Mouse (Mus musculus): ENCODE measurements around the gene Sema4c. TPM values are rescaled to one million over a fixed set of nuclear protein-coding genes. Genes with fewer than 3 reads are reported as not detected.

Gene Sema4c
- total and polyA plus RNA-seq, 3 experiments = 0.70 to 3.4 (median 1.5) TPM

DNA sequence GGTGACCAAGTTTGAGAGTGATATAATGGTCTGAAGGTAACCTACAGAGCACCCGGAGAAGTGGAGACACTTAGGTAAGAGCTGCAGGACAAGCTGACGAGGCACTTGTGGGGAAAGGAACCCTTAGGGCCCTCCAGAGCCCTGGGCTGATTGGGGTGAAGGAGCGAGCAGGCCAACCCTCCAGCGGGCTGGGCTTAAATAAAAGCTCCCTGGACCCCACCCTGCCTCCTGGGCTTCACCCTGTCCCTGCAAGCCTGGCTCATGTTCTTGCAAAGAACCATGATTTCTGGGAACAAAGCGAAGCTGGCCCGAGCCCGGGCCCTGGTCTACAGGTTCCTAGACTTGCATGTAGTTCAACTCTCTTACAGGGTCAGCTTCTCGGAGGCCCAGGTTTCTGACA lies 15.4 kb upstream of the Sema4c start:
- Histone ChIP-seq H3K79me2 (replicated peaks; ENCODE audit: control insufficient read depth, extremely low read depth, insufficient read depth, poor library complexity, severe bottlenecking) (no peaks in the 10 kb centered on the region), H3K4me3 (replicated peaks in 1 of 3; ENCODE audit: low read depth in 2 of 3, low read length in 2 of 3, poor library complexity in 1 of 3) (no peak overlapping the region), H3K9me3 (replicated peaks; ENCODE audit: low read length) (no peaks in the 10 kb centered on the region), H3K27me3 (replicated peaks) (no peaks in the 10 kb centered on the region), H3K9ac (ENCODE audit: insufficient read depth, low read depth) (no peak overlapping the region), H3K27ac (ENCODE audit: insufficient read depth, low read depth) (no peak overlapping the region), H3K4me2 (ENCODE audit: insufficient read depth, low read depth, poor library complexity, severe bottlenecking) (no peak overlapping the region), H3K36me3 (replicated peaks in 1 of 2; ENCODE audit: control insufficient read depth in 1 of 2, insufficient read depth in 1 of 2, low read length in 1 of 2) (no peaks in the 10 kb centered on the region), H3K4me1 (ENCODE audit: control insufficient read depth in 1 of 2, insufficient read depth in 2 of 2) (peaks cover 2 to 26% of the 10 kb centered on the region in 2 experiments; a peak in 3 of 4 replicates)
- DNase-seq (ENCODE audit: extremely low read depth) = no peak
- in situ Hi-C loops (cut with MboI; ENCODE audit: low pct_ligation_motif_present, low pct_unique_long_range_greater_than_20kb, low sequenced_read_pairs) = no loop called here
- dilution Hi-C loops (cut with MboI; ENCODE audit: extremely low pct_ligation_motif_present, extremely low pct_unique_long_range_greater_than_20kb, low sequenced_read_pairs) = no loop called here
- TF ChIP-seq MXI1 (IDR thresholded peaks at IDR 0.05; ENCODE audit: low read depth, low read length) = no peak
- no peak for TF ChIP-seq CHD1 (IDR thresholded peaks at IDR 0.05; ENCODE audit: low read depth, low read length)
- TF ChIP-seq MAFK (IDR thresholded peaks at IDR 0.05; ENCODE audit: insufficient replicate concordance, low read length) = no peak
- TF ChIP-seq USF1 (IDR thresholded peaks at IDR 0.05; ENCODE audit: low read depth, low read length) = no peak
- TF ChIP-seq POLR2AphosphoS2 (IDR thresholded peaks at IDR 0.05; ENCODE audit: low read depth, low read length) = no peak
- TF ChIP-seq ETS1 (conservative IDR thresholded peaks at IDR 0.05; ENCODE audit: low read depth, low read length) = no peak
- TF ChIP-seq PAX5 (IDR thresholded peaks at IDR 0.05; ENCODE audit: low read length) = no peak

DNA sequence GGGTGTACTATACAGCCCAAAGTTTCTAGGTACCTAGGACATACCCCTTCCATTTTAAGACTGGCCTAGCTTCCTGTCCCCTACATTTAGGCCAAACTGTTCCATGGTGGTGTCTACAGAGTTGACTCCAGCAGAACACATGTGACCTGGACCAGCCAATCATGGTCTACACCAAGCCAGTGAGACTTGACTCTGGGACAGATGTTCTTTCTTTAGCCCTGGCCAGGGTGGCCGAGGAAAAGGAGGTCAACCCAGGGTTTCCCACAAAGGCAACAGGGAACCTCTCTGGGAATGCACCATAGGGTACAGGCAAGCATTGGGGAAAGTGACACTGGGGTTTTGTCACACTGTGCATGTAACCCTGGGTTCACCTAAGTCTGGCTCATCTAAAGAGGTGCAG lies 14.6 kb upstream of the Sema4c start:
- Histone ChIP-seq H3K27me3 (replicated peaks) (no peaks in the 10 kb centered on the region), H3K27ac (ENCODE audit: insufficient read depth, low read depth) (no peak overlapping the region), H3K9ac (ENCODE audit: insufficient read depth, low read depth) (no peak overlapping the region), H3K4me2 (ENCODE audit: insufficient read depth, low read depth, poor library complexity, severe bottlenecking) (no peak overlapping the region), H3K4me3 (replicated peaks in 1 of 3; ENCODE audit: low read depth in 2 of 3, low read length in 2 of 3, poor library complexity in 1 of 3) (no peak overlapping the region), H3K36me3 (replicated peaks in 1 of 2; ENCODE audit: control insufficient read depth in 1 of 2, insufficient read depth in 1 of 2, low read length in 1 of 2) (no peaks in the 10 kb centered on the region), H3K79me2 (replicated peaks; ENCODE audit: control insufficient read depth, extremely low read depth, insufficient read depth, poor library complexity, severe bottlenecking) (no peaks in the 10 kb centered on the region), H3K4me1 (ENCODE audit: control insufficient read depth in 1 of 2, insufficient read depth in 2 of 2) (peaks cover 2 to 26% of the 10 kb centered on the region in 2 experiments; a peak in 3 of 4 replicates), H3K9me3 (replicated peaks; ENCODE audit: low read length) (no peaks in the 10 kb centered on the region)
- dilution Hi-C loops (cut with MboI; ENCODE audit: extremely low pct_ligation_motif_present, extremely low pct_unique_long_range_greater_than_20kb, low sequenced_read_pairs) (no loop called here), in situ Hi-C loops (cut with MboI; ENCODE audit: low pct_ligation_motif_present, low pct_unique_long_range_greater_than_20kb, low sequenced_read_pairs) (no loop called here)
- DNase-seq (ENCODE audit: extremely low read depth) = no peak
- TF ChIP-seq KAT2A (IDR thresholded peaks at IDR 0.05; ENCODE audit: insufficient replicate concordance, low read length) = no peak
- no peak for TF ChIP-seq MEF2A (IDR thresholded peaks at IDR 0.05; ENCODE audit: borderline replicate concordance, low read depth, low read length)
- peak; percentile 36 for TF ChIP-seq USF2 (conservative IDR thresholded peaks at IDR 0.05; ENCODE audit: low read depth, low read length)
- TF ChIP-seq ZKSCAN1 (IDR thresholded peaks at IDR 0.05; ENCODE audit: borderline replicate concordance, low read depth, low read length) = no peak
- TF ChIP-seq USF1 (IDR thresholded peaks at IDR 0.05; ENCODE audit: low read depth, low read length) = peak; percentile 51
- TF ChIP-seq POLR2AphosphoS2 (IDR thresholded peaks at IDR 0.05; ENCODE audit: low read depth, low read length) = no peak

DNA sequence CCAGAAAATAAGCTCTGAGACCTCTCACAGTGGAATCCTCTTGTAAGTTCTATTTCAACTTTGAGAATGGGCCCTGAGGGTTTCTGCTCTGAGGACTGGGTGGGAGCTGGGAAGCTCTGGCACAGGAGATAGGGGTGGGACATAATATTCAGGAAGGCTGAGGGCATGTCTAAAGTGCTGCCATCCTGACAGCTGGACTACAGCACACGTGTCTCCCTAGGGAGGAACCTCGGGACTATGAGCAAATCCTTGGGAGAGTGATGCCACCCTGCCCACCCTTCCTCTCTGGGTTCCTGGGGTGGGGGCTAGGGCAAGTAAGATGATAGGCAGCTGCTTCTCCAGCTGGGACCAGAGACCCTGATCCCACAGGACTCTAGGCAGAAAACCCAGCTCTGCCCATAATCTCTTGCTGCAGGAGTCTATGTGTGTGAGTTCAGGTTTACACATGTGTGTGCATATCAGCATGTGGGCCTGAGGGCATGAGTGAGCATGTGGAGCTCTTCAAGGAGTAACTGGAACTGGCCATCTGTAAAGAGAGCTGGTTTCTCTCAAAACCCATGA lies 14.1 kb upstream of the Sema4c start:
- H3K36me3 ChIP-seq (replicated peaks in 1 of 2; ENCODE audit: control insufficient read depth in 1 of 2, insufficient read depth in 1 of 2, low read length in 1 of 2) = no peaks in the 10 kb centered on the region

More for the DNA sequence above, 14.1 kb upstream of the Sema4c start:
- H3K79me2 ChIP-seq (replicated peaks; ENCODE audit: control insufficient read depth, extremely low read depth, insufficient read depth, poor library complexity, severe bottlenecking) = no peaks in the 10 kb centered on the region
- no peak overlapping the region for H3K27ac ChIP-seq (ENCODE audit: insufficient read depth, low read depth)
- in situ Hi-C loops (cut with MboI; ENCODE audit: low pct_ligation_motif_present, low pct_unique_long_range_greater_than_20kb, low sequenced_read_pairs) (no loop called here), dilution Hi-C loops (cut with MboI; ENCODE audit: extremely low pct_ligation_motif_present, extremely low pct_unique_long_range_greater_than_20kb, low sequenced_read_pairs) (no loop called here)
- no peak for DNase-seq (ENCODE audit: extremely low read depth)
- H3K4me2 ChIP-seq (ENCODE audit: insufficient read depth, low read depth, poor library complexity, severe bottlenecking) = no peak overlapping the region
- TF ChIP-seq TCF12 (IDR thresholded peaks at IDR 0.05; ENCODE audit: low read depth, low read length) = no peak
- no peak for TF ChIP-seq ELF1 (IDR thresholded peaks at IDR 0.05; ENCODE audit: low read depth, low read length)
- no peak for TF ChIP-seq TBP (conservative IDR thresholded peaks at IDR 0.05; ENCODE audit: low read depth, low read length)
- TF ChIP-seq NELFE (IDR thresholded peaks at IDR 0.05; ENCODE audit: low read depth, low read length) = no peak
- no peak for TF ChIP-seq PAX5 (IDR thresholded peaks at IDR 0.05; ENCODE audit: low read length)
- no peak for TF ChIP-seq USF2 (conservative IDR thresholded peaks at IDR 0.05; ENCODE audit: low read depth, low read length)
- TF ChIP-seq POLR2A (IDR thresholded peaks at IDR 0.05; ENCODE audit: low read depth, low read length) = no peak
- TF ChIP-seq ZMIZ1 (IDR thresholded peaks at IDR 0.05; ENCODE audit: low read depth, low read length) = no peak
- TF ChIP-seq RAD21 (IDR thresholded peaks at IDR 0.05; ENCODE audit: low read depth, low read length) = no peak
- no peak for TF ChIP-seq ETS1 (conservative IDR thresholded peaks at IDR 0.05; ENCODE audit: low read depth, low read length)
- TF ChIP-seq E2F4 (IDR thresholded peaks at IDR 0.05; ENCODE audit: insufficient replicate concordance, low read depth, low read length) = no peak
- no peak for TF ChIP-seq SMC3 (IDR thresholded peaks at IDR 0.05; ENCODE audit: low read depth, low read length)
- no peak for TF ChIP-seq SIN3A (IDR thresholded peaks at IDR 0.05; ENCODE audit: low read length)
- TF ChIP-seq ZKSCAN1 (IDR thresholded peaks at IDR 0.05; ENCODE audit: borderline replicate concordance, low read depth, low read length) = no peak
- no peak for TF ChIP-seq GABPA (IDR thresholded peaks at IDR 0.05; ENCODE audit: insufficient replicate concordance, low read depth, low read length)
- TF ChIP-seq EP300 (IDR thresholded peaks at IDR 0.05; ENCODE audit: low read length) = no peak
- TF ChIP-seq CTCF (conservative IDR thresholded peaks at IDR 0.05 in 1 of 2, IDR thresholded peaks at IDR 0.05 in 1 of 2; ENCODE audit: low read depth in 2 of 2, low read length in 2 of 2) = no peak
- TF ChIP-seq JUND (conservative IDR thresholded peaks at IDR 0.05; ENCODE audit: low read depth, low read length) = no peak
- TF ChIP-seq JUN (IDR thresholded peaks at IDR 0.05; ENCODE audit: insufficient read depth, low read depth, low read length) = no peak
- no peaks in the 10 kb centered on the region for H3K9me3 ChIP-seq (replicated peaks; ENCODE audit: low read length)
- no peak overlapping the region for H3K9ac ChIP-seq (ENCODE audit: insufficient read depth, low read depth)
- no peak overlapping the region for H3K4me3 ChIP-seq (replicated peaks in 1 of 3; ENCODE audit: low read depth in 2 of 3, low read length in 2 of 3, poor library complexity in 1 of 3)
- H3K27me3 ChIP-seq (replicated peaks) = no peaks in the 10 kb centered on the region
- peaks cover 3 to 27% of the 10 kb centered on the region in 2 experiments for H3K4me1 ChIP-seq (ENCODE audit: control insufficient read depth in 1 of 2, insufficient read depth in 2 of 2)

Measured in CH12.LX (cell line).